Mouse (Mus musculus) bone marrow, adult 2 months (tissue): Measurements from ENCODE around the gene Slc5a11. TPM values are rescaled to one million over a fixed set of nuclear protein-coding genes. Genes with fewer than 3 reads are reported as not detected.

Experiments used
- H3K27ac ChIP-seq: fragments of 200-500 bp; 2 replicates; pipeline ENCODE4 v1.5.1; 2012; ENCODE audit warnings: low read depth, mild to moderate bottlenecking, control low read depth, inconsistent platforms, low read length; ENCODE audit not compliant: control insufficient read depth, poor library complexity, insufficient read depth
- H3K4me1 ChIP-seq: fragments of 200-500 bp; 2 replicates; pipeline ENCODE4 v1.6.1; 2011; ENCODE audit warnings: low read length; ENCODE audit not compliant: control insufficient read depth, insufficient read depth
- H3K4me3 ChIP-seq: fragments of 200-500 bp; replicated peaks from 2 replicates; pipeline ENCODE3; 2011; ENCODE audit warnings: mild to moderate bottlenecking, low read depth, low read length, control low read depth; ENCODE audit not compliant: control insufficient read depth
- CTCF ChIP-seq: fragments of 200-500 bp; IDR thresholded peaks from 2 replicates; pipeline ENCODE4 v1.5.1; 2011; ENCODE audit warnings: low read length, control low read depth; ENCODE audit not compliant: control insufficient read depth, insufficient read depth
- POLR2A ChIP-seq: fragments of 200-500 bp; IDR thresholded peaks from 2 replicates; pipeline ENCODE4 v1.6.1; 2011; ENCODE audit warnings: low read depth, mild to moderate bottlenecking, control low read depth, low read length, borderline replicate concordance; ENCODE audit not compliant: control insufficient read depth
- WGBS: fragments of 180-500 bp; shearing (Covaris S2); methylation state at CpG from one replicate; pipeline ENCODE4 v1.1.7; 2018; 5-methylcytosine and 5-hydroxymethylcytosine counted together
- polyA plus RNA-seq: library from polyadenylated mRNA; stranded (reverse); fragments of >200 nt; gene quantifications from 2 replicates; pipeline ENCODE4 v1.2.4, GENCODE M21; 2011; ENCODE audit warnings: low replicate concordance; ENCODE audit not compliant: missing spikeins, insufficient read depth, insufficient read length

The Slc5a11 gene
- polyA plus RNA-seq, 1 experiment, result 18.5 TPM

DNA sequence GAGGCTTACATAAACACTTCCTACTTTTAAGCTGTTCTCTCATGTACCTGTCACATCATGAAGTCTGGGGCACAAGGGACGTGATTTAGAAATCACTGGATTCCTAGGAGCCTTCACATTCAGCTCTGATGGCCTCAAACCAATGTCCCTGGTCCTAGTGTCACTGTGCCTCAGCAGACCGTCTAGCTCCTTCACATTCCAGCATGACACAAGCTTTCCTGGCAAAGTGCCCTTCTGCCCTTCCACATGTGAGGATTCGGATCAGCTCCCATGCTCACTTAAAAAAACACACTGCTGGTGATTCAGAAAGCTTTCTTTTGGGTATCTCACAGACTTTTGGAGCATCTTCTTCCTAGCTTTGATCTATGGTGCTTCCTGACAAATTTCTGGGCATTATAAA is 83.6 kb downstream of the Slc5a11 start:
- H3K27ac ChIP-seq, result no peak overlapping the region
- H3K4me3 ChIP-seq, result no peak overlapping the region
- no peaks in the 10 kb centered on the region for H3K4me1 ChIP-seq
- WGBS, result 82% methylated on average over 3 of the region's 3 CpGs
- TF ChIP-seq POLR2A, result no peak
- no peak for TF ChIP-seq CTCF

DNA sequence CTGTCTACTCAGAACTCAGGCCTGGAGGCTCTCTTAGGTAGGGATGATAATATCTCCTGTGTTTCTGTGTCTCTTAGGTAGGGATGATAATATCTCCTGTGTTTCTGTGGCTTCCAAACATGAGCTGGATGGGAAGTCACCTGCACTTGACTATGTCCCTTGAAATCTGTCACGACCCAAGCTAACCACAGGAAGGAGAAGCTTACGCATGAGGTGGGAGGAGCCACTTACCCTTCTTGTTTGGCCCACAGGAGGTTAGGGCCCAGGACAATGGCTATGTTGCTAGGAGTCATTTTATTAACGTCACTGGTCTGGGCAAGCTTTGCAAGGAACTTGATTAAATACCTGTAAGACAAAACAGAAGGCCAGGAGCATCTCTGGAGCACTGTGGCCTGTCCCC is 85.7 kb downstream of the Slc5a11 start:
- H3K4me1 ChIP-seq, result no peaks in the 10 kb centered on the region
- 29% methylated on average over 3 of the region's 3 CpGs for WGBS
- H3K27ac ChIP-seq, result no peak overlapping the region
- no peak overlapping the region for H3K4me3 ChIP-seq
- TF ChIP-seq CTCF (no peak), POLR2A (no peak)

DNA sequence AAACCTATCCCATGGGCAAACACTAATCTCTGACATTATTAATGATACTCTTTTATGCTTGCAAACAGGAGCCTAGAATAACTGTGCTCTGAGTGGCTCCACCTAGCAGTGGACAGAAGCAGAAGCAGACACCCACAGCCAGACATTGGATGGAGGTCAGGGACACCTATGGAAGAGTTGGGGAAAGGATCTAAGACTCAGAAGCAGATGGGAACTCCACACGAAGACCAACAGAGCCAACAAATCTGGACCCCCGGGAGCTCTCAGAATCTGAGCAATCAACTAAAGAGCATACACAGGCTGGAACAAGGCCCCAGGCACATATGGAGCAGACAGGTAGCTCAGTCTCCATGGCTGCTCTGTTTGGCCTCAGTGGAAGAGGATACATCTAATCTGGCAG is 90.8 kb downstream of the Slc5a11 start:
- H3K4me3 ChIP-seq, result no peak overlapping the region
- WGBS, result 88% methylated on average over 2 of the region's 2 CpGs
- TF ChIP-seq POLR2A (no peak), CTCF (no peak)
- H3K4me1 ChIP-seq, result no peaks in the 10 kb centered on the region
- H3K27ac ChIP-seq, result no peak overlapping the region

DNA sequence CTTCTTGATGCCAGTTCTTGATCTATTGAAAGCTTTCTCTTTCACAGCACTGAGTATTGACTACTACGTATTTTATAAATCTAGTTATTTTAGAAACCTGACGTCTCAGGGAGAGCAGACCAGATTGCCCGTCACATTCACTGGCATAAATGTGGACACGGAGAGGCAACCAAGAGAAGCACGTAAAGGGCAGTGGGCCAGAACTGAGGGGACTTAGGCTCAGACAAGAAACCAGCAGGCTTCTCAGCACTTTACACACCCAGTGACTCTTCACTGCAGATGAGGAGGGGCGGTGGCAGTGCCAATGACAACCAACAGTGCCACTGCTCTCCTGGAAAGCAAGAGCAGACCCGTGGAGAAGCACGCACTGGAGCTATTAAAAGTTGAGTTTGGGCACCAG is 92.7 kb downstream of the Slc5a11 start:
- Histone ChIP-seq H3K4me3 (no peak overlapping the region), H3K4me1 (no peaks in the 10 kb centered on the region), H3K27ac (no peak overlapping the region)
- 91% methylated on average over 8 of the region's 8 CpGs for WGBS
- TF ChIP-seq POLR2A (no peak), CTCF (no peak)

DNA sequence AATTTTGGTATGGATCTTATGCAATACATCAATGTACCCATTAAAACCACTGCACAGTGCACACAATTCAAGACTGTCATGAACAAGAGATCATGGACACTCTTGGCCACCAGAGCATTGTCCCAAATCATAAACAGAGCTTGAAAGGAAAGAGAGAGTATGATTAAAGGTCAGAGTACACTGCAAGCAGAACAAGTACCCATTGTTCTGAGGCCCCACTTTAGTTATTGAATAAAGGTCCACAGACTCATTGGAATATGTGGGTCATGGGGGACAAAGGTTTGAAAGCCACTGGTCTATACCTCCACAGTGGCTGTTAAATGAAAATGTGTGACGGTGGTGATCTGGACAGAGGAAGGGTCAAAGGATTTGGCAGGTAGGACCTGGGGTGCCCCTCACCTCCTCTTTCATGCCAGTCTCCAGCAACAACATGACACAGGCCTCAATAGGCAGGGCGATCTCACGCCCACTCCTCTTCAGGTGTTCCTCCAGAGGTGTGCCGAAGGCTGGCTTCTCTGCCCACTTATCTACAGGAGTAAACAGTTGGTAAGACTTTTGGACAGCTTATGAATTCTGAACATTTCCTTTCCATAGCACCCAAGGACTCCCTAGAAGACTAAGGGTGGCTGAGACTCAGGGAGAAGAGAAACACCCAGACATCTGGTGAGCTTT is 93.4 kb downstream of the Slc5a11 start:
- Histone ChIP-seq H3K4me1 (no peaks in the 10 kb centered on the region), H3K27ac (no peak overlapping the region), H3K4me3 (no peak overlapping the region)
- 90% methylated on average over 4 of the region's 4 CpGs for WGBS
- no peak for TF ChIP-seq CTCF
- TF ChIP-seq POLR2A, result no peak

DNA sequence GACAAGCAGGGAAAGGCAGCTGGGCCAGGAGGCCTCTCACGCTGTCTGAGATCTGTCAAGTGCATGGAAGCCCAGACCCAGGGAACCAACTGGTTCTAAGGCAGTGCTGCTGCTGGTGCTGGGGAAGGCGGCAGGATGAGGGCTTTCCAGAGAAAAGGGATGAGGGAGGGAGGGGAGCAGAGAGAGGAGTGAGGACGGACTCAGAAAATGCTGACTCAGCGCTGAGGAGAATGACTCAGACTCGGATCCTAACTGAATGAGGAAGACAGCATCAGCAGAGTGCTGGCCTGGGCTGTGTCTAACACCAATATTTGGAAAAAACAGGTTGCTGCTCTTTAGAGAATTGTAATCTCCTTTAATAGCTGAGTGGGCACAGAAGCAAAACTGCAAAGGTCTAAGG is 97.3 kb downstream of the Slc5a11 start:
- TF ChIP-seq CTCF (no peak), POLR2A (no peak)
- Histone ChIP-seq H3K4me3 (no peak overlapping the region), H3K4me1 (no peaks in the 10 kb centered on the region), H3K27ac (no peak overlapping the region)
- 70% methylated on average over 5 of the region's 5 CpGs for WGBS

DNA sequence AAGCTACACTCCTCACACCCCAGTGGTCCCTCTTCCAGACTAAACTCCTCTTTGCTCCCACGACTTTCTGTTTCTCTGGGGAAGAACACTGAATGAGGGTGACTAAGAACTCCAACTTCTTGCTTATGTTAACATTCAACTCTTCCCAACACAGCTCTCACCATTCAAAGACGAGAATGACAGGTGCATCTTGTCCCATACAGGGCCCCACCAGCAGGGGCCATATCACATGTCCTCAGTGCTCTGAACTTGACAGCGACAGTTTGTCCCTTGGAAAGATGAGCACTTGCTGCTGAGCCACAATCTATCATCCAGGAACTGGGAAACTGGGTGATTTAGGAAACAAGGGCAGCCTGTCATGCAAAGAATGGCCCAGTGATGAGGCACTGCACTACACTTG is 98.2 kb downstream of the Slc5a11 start:
- Histone ChIP-seq H3K4me1 (no peaks in the 10 kb centered on the region), H3K27ac (no peak overlapping the region)
- TF ChIP-seq POLR2A, result no peak
- TF ChIP-seq CTCF, result no peak

DNA sequence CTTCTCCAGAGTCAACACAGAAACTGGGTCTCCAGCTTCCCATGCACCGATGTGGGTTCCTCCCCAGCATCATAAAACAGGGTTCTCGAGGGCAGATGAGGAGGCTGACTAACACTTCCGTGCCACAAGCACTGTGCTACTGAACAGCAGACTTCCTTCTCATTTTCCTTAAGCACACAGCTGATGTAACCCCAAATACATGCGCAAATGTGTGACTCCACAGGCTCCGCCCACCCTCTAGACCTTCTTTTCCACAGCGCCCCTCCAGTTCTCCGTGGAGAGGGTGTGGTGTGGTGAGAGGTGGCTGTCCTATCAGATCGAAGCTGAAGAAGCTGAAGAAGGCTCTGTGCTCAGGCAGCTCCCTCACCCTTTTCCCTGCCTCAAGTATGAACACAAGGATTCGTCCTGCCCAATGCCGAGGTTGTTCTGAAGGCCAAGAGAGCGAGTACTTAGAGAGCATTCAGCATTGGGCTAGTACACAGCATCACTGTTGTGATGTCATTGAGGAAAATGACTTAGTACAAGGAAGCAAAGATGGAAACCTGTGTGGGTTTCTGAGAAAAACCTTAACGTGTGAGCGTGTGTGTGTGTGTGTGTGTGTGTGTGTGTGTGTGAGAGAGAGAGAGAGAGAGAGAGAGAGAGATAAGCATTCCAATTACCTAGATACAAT is 108.0 kb downstream of the Slc5a11 start:
- no peak for TF ChIP-seq CTCF
- TF ChIP-seq POLR2A, result no peak
- Histone ChIP-seq H3K4me3 (no peak overlapping the region), H3K27ac (no peak overlapping the region), H3K4me1 (peaks cover 2% of the 10 kb centered on the region; the same call in 1 of the 2 replicates)
- WGBS, result 30% methylated on average over 13 of the region's 13 CpGs

More for the DNA sequence above, 98.2 kb downstream of the Slc5a11 start:
- no peak overlapping the region for H3K4me3 ChIP-seq
- 87% methylated on average over 3 of the region's 3 CpGs for WGBS

Other genes starting within 250 kb of the Slc5a11 start
- gene Rbbp6, start 249.1 kb upstream of the Slc5a11 start, polyA plus RNA-seq, result 26.0 and 35.6 TPM in 2 replicates
- gene Tnrc6a, start 90.9 kb upstream of the Slc5a11 start, polyA plus RNA-seq, result 41.0 and 41.9 TPM in 2 replicates
- 14.5 and 23.0 TPM in 2 replicates for gene Lcmt1, start 155.0 kb downstream of the Slc5a11 start, polyA plus RNA-seq
- gene Arhgap17, start 155.1 kb downstream of the Slc5a11 start, polyA plus RNA-seq, result 18.9 and 38.3 TPM in 2 replicates
- gene Aqp8, start 247.5 kb downstream of the Slc5a11 start, polyA plus RNA-seq, result 1.3 TPM in 1 of 2 replicates, not detected in the other